Mouse (Mus musculus) myocyte (in vitro differentiated cells): ENCODE results near the gene Gm10762.

ENCODE experiments used
- CEBPB ChIP-seq: IDR thresholded peaks from 2 replicates; pipeline ENCODE4 v1.6.1; 2011; ENCODE audit warnings: mild to moderate bottlenecking, moderate library complexity; ENCODE audit not compliant: poor library complexity, insufficient read depth, severe bottlenecking
- E2F4 ChIP-seq: IDR thresholded peaks from one replicate; pipeline ENCODE4 v1.6.1; 2011; ENCODE audit warnings: mild to moderate bottlenecking, control low read depth, moderate library complexity; ENCODE audit not compliant: insufficient read depth
- MAX ChIP-seq: IDR thresholded peaks from one replicate; pipeline ENCODE4 v1.6.1; 2011; ENCODE audit warnings: low read depth, mild to moderate bottlenecking, control low read depth
- MYOD1 ChIP-seq, 3 experiments: IDR thresholded peaks; one replicate each; pipeline ENCODE4 v1.6.1; 2011; ENCODE audit warnings: control low read depth in 2 of 3, low read depth in 2 of 3, mild to moderate bottlenecking in 2 of 3, moderate library complexity in 1 of 3; ENCODE audit not compliant: insufficient read length in 2 of 3, control insufficient read depth in 1 of 3
- MYOG ChIP-seq, 3 experiments: IDR thresholded peaks; one replicate each; pipeline ENCODE4 v1.6.1; 2011; ENCODE audit warnings: control low read depth in 2 of 3, low read depth in 2 of 3, mild to moderate bottlenecking in 2 of 3; ENCODE audit not compliant: insufficient read length in 2 of 3, control insufficient read depth in 1 of 3, insufficient read depth in 1 of 3
- POLR2A ChIP-seq: IDR thresholded peaks from one replicate; pipeline ENCODE4 v1.6.1; 2011; ENCODE audit warnings: low read depth, mild to moderate bottlenecking, control low read depth, moderate library complexity; ENCODE audit not compliant: insufficient read length
- POLR2AphosphoS2 ChIP-seq: IDR thresholded peaks from one replicate; pipeline ENCODE4 v1.6.1; 2011; ENCODE audit warnings: low read depth, control low read depth; ENCODE audit not compliant: insufficient read length
- REST ChIP-seq: IDR thresholded peaks from one replicate; pipeline ENCODE4 v1.6.1; 2011; ENCODE audit warnings: mild to moderate bottlenecking, control low read depth, moderate library complexity; ENCODE audit not compliant: insufficient read depth, insufficient read length
- TCF12 ChIP-seq: IDR thresholded peaks from one replicate; pipeline ENCODE4 v1.6.1; 2011; ENCODE audit warnings: mild to moderate bottlenecking, control low read depth; ENCODE audit not compliant: poor library complexity, insufficient read depth, severe bottlenecking
- USF1 ChIP-seq: IDR thresholded peaks from one replicate; pipeline ENCODE4 v1.6.1; 2011; ENCODE audit warnings: low read depth, mild to moderate bottlenecking, control low read depth, moderate library complexity

GRCm38 (mm10) chr2:128943538-128944528, 23.7 kb downstream of the Gm10762 start, which contains the start of gene Zc3h8:
- TF ChIP-seq MYOG (IDR thresholded peaks at IDR 0.05; ENCODE audit: control insufficient read depth in 1 of 3, insufficient read depth in 1 of 3, insufficient read length in 2 of 3, low read depth in 2 of 3) (peak in 1 of 3 experiments; percentile 14), MAX (no peak), TCF12 (no peak), POLR2A (peak; percentile 89), REST (no peak), E2F4 (no peak), CEBPB (no peak), MYOD1 (IDR thresholded peaks at IDR 0.05; ENCODE audit: control insufficient read depth in 1 of 3, insufficient read length in 2 of 3, low read depth in 2 of 3) (peak in 2 of 3 experiments; percentile 1 to 38), USF1 (no peak), POLR2AphosphoS2 (peak; percentile 70)
